Mouse (Mus musculus) testis, adult 2 months (tissue): ENCODE data around the gene Plcxd3. TPM values are rescaled to one million over a fixed set of nuclear protein-coding genes. Genes with fewer than 3 reads are reported as not detected.

Source experiments
- H3K27ac ChIP-seq: fragments of 200-500 bp; 2 replicates; pipeline ENCODE4 v1.5.1; 2012; ENCODE audit warnings: low read depth, low read length; ENCODE audit not compliant: control insufficient read depth, insufficient read depth
- H3K27me3 ChIP-seq: fragments of 200-500 bp; 2 replicates; pipeline ENCODE4 v1.6.1; 2012; ENCODE audit warnings: mild to moderate bottlenecking, low read length, moderate library complexity; ENCODE audit not compliant: control insufficient read depth, insufficient read depth
- H3K36me3 ChIP-seq: fragments of 200-500 bp; 2 replicates; pipeline ENCODE4 v1.6.1; 2012; ENCODE audit warnings: mild to moderate bottlenecking, low read length; ENCODE audit not compliant: control insufficient read depth, insufficient read depth
- H3K4me1 ChIP-seq: fragments of 200-500 bp; 2 replicates; pipeline ENCODE4 v1.6.1; 2012; ENCODE audit warnings: low read length; ENCODE audit not compliant: control insufficient read depth, insufficient read depth
- H3K4me3 ChIP-seq: fragments of 200-500 bp; 2 replicates; pipeline ENCODE4 v1.5.1; 2012; ENCODE audit warnings: low read depth, mild to moderate bottlenecking, low read length, moderate library complexity, mixed read lengths; ENCODE audit not compliant: control insufficient read depth
- CTCF ChIP-seq: fragments of 200-500 bp; IDR thresholded peaks from 2 replicates; pipeline ENCODE4 v1.5.1; 2012; ENCODE audit warnings: low read depth, mild to moderate bottlenecking, inconsistent platforms, low read length, moderate library complexity; ENCODE audit not compliant: control insufficient read depth, insufficient read depth, insufficient replicate concordance
- POLR2A ChIP-seq: fragments of 200-500 bp; IDR thresholded peaks from 2 replicates; pipeline ENCODE4 v1.6.1; 2012; ENCODE audit warnings: low read depth, mild to moderate bottlenecking, inconsistent platforms, low read length, moderate library complexity; ENCODE audit not compliant: control insufficient read depth
- polyA plus RNA-seq: library from polyadenylated mRNA; depleted of rRNA; stranded (reverse); fragments of >200 nt; gene quantifications from 2 replicates; pipeline ENCODE4 v1.2.3, GENCODE M21; 2012

Gene Plcxd3
- polyA plus RNA-seq, 1 experiment, result not detected

DNA sequence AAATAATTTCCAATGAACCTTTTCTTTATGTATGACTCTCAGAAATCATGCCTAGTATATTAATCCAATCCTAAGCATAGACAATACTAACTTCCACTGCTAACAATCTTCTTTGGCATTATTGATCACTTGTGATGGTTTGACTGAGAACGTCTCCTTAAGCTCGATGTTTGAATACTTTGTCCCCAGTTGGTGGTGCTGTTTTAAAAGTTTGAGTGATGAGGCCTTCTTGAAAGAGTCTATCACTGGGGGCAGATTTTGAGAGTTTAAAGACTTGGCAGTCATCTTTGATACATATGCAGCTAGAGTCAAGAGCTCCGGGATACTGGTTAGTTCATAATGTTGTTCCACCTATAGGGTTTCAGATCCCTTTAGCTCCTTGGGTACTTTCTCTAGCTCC, 120.9 kb downstream of the Plcxd3 start:
- TF ChIP-seq CTCF (no peak), POLR2A (no peak)
- no peaks in the 10 kb centered on the region for H3K4me1 ChIP-seq
- H3K27me3 ChIP-seq, result no peaks in the 10 kb centered on the region
- H3K36me3 ChIP-seq, result no peaks in the 10 kb centered on the region
- H3K4me3 ChIP-seq, result no peak overlapping the region
- H3K27ac ChIP-seq, result no peak overlapping the region

DNA sequence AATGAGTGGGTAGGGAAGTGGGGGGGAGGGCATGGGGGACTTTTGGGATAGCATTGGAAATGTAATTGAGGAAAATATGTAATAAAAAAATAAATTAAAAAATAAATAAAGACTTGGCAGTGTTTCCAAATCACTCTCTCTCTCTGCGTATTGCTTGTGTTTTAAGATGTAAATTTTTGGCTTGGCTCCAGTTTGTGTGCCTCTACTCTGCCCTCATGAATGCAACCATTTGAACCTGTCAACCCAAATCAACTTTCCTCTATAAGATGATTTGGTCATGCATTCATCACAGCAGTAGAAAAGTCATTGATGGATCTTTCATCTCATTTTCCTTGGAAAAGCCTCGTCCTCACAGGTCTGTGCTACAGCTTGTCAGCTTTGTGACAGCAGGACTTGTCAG, 121.7 kb downstream of the Plcxd3 start:
- H3K27ac ChIP-seq, result no peak overlapping the region
- H3K36me3 ChIP-seq, result no peaks in the 10 kb centered on the region
- TF ChIP-seq CTCF, result no peak
- no peak for TF ChIP-seq POLR2A
- no peaks in the 10 kb centered on the region for H3K27me3 ChIP-seq
- no peak overlapping the region for H3K4me3 ChIP-seq
- no peaks in the 10 kb centered on the region for H3K4me1 ChIP-seq

DNA sequence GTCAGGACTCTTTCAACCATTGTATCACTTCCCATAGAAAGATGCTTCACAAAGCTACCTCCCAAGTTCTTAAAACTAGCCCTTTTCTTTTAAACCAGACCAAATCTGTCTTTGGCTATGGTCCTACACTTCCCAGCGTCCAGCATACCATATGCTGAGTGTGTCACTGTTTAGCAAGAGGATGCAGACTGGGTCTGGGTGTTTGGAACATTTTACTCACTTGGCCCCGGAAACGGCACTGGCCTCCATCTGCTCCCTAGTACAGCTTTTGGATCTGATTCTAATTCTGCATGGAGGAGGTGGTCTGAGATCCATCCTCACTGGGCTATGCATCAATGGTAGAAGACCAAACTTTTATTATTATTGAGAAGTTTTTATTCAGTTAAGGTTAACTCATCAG, 122.7 kb downstream of the Plcxd3 start:
- Histone ChIP-seq H3K36me3 (no peaks in the 10 kb centered on the region), H3K27me3 (no peaks in the 10 kb centered on the region), H3K27ac (no peak overlapping the region), H3K4me1 (no peaks in the 10 kb centered on the region), H3K4me3 (no peak overlapping the region)
- no peak for TF ChIP-seq POLR2A
- TF ChIP-seq CTCF, result no peak

DNA sequence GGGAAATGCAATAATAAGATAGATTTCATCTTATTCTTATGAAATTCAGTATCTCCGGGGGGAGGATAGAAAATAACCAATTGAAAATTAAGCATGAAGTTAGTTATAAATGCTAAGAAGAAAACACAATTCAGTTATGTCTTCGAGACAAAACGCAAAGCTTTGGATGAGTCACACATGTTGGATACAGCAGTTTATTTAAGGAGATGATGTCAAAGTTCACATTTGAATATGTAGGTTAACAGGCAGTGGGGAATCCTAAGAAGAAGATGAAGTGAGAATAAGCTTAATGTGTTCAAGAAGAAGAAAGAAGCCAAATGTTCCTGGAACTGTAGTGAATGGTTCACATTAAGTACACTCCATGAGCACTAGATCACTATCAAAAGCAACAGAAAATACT, 128.1 kb downstream of the Plcxd3 start:
- TF ChIP-seq CTCF, result no peak
- TF ChIP-seq POLR2A, result no peak
- H3K36me3 ChIP-seq, result no peaks in the 10 kb centered on the region
- no peaks in the 10 kb centered on the region for H3K4me1 ChIP-seq
- H3K27me3 ChIP-seq, result no peaks in the 10 kb centered on the region
- H3K27ac ChIP-seq, result no peak overlapping the region
- H3K4me3 ChIP-seq, result no peak overlapping the region

DNA sequence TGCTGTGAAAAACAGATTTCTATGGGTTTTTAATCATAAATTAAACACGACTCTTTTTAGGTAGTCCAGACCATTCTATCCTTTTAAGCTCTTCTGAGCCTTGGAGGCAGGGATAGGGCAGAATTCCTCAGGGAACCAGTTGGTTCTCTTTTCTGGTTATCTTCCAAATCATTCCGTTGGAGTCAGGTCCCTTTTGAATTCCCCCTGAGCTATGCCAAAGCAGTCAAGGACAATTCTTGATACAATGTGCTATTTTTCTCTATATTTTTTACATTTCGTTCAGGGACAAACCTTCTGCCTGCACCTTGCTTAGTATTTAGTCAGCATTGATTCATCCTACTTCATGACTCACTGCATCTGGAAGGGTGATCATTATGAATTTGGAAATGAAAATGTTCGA, 128.5 kb downstream of the Plcxd3 start:
- no peaks in the 10 kb centered on the region for H3K4me1 ChIP-seq
- H3K27ac ChIP-seq, result no peak overlapping the region
- no peaks in the 10 kb centered on the region for H3K27me3 ChIP-seq
- H3K4me3 ChIP-seq, result no peak overlapping the region
- H3K36me3 ChIP-seq, result no peaks in the 10 kb centered on the region
- TF ChIP-seq POLR2A, result no peak
- TF ChIP-seq CTCF, result no peak

DNA sequence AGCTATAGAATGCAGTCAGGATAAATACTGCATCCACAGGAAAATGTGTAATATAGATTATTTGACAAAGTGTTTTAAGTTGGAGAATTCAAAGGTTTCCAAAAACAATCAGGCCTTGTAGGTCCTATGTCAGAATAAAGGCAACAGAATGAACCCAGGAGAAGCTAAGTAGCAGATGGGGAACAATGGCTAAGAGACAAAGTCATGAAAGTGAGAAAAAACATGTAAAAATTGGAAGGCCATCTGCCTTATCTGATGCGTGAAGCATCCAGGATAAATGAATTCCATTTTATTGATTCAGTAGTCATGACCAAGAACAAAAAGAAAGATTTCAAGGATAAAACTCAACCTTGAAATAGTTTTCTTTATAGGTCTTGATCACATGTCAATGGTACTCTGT, 139.4 kb downstream of the Plcxd3 start:
- Histone ChIP-seq H3K4me1 (no peaks in the 10 kb centered on the region), H3K27ac (no peak overlapping the region), H3K36me3 (no peaks in the 10 kb centered on the region), H3K27me3 (no peaks in the 10 kb centered on the region), H3K4me3 (no peak overlapping the region)
- TF ChIP-seq POLR2A (no peak), CTCF (no peak)

DNA sequence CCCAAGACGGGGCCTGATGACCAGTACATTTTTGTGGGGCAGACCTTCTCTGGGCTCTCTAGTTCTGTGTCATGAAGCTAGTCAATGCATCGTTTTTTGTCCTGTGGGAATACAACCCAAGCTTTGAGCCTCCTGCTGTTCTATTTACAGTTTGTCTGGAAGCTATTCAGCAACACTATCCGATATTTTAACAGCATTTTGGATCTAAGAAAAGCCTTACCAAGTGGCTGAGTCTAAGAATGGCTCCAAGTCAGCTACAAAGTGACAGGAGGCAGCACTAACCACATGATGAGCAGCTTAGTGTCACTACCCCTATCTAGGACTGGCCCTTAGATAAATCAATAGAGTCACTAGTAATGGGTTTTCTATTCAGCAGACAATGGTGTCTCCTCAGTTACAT, 149.3 kb downstream of the Plcxd3 start:
- H3K27me3 ChIP-seq, result no peaks in the 10 kb centered on the region
- H3K4me1 ChIP-seq, result no peaks in the 10 kb centered on the region
- H3K4me3 ChIP-seq, result no peak overlapping the region
- no peak for TF ChIP-seq POLR2A
- TF ChIP-seq CTCF, result no peak
- H3K27ac ChIP-seq, result no peak overlapping the region
- no peaks in the 10 kb centered on the region for H3K36me3 ChIP-seq

DNA sequence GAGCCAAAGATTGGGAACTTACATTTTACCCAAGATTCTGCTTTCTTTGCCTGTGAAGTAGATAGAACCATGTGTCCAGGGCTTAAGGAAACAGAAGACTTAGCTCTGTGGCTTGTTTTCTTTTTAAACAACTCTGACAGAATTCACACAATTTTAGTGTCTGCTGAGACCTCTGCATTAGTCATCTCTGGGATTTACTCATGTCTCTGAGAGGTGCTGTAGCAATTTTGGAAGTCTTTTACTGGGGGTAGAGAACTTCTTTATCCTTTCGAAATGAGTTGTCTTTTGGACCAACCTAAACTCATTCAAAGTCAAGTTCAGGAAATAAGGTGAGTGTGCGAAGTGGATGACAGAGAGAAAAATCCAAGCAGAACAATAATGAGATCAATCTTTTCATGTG, 158.4 kb downstream of the Plcxd3 start:
- H3K4me3 ChIP-seq, result no peak overlapping the region
- H3K27me3 ChIP-seq, result no peaks in the 10 kb centered on the region
- H3K4me1 ChIP-seq, result no peaks in the 10 kb centered on the region
- TF ChIP-seq CTCF (no peak), POLR2A (no peak)
- H3K27ac ChIP-seq, result no peak overlapping the region
- no peaks in the 10 kb centered on the region for H3K36me3 ChIP-seq
